Mouse (Mus musculus): ENCODE measurements at regions not wholly inside any gene's neighbourhood (a gene's known extent, or its start where the extent isn't known, plus 50 kb on each side); places are given as distances from the start of the nearest gene placed in this dataset.

DNA sequence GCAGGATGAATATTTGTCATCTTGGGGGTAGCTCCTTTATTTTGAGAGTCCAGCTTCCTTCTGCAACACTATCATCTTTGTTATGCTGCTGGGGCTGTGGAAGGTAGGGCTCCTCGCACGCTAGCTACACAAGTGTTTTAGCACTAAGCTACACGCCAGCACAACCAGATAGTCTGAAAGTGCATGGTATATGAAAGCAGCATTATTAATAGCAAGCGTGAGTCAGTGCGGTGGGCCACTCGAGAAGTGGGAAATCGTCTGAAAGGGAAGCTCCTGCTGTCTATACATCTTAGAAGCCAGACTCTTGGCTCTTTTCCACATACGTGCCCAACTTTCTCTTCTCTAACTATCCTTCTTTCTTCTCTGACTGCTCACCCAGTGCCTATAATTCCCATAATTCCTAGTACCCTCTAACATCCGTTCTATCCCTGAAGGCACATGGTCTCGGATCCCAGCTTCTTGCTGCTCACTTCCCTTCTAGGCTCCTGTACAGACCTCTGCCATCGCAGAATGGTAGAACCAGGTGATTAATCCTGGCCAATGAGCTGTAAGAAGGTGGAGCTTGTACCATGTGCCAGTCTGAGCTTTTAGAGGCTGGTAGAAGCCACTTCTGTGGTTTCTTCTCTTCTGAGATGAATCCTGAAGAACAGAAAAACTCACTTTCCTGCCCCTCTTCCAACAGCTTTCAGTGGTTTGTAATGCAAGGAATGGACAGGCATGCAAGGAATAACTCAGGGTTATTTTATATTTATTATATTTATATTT, 55.5 kb downstream of the E030025P04Rik start:
- no peak for DNase-seq

DNA sequence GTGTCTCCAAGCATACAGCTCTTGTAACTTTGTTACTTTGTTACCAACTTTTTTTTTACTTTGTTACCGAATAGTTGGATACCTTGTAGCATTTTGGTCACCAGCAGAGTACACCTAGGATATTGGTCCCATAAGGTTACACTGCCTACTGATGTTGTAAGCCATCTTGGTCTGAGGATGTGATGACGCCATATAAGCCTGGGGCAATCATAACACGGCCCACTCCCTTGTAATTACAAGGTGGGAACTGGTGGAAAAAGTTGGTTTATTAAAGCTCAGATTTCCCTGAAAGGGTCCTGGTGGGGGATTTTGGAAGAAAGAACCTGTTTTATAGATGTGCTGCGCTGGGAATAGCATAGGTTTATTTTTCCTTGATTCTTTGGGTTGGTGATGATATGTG, 62.2 kb downstream of the E030025P04Rik start:
- no peak for DNase-seq

DNA sequence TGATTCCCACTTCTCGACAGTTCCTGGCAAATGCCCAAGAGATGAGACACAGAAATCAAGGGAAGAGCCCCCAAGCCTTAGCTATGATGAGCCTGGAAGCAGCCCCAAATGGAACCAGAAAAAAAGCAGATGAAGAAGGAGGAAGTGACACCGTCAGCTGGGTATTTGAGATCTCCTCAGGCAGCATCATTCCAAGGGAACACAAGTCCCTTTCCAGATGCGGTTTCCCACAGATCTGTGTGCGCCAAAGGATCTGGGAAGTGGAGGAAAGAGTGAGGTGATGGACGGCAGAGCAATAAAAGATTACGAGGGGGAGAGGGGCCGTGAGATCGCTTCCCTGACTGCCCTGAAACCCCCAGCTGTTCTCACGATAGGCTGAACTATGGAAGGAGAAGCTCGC, 62.7 kb downstream of the E030025P04Rik start:
- no peak for DNase-seq

DNA sequence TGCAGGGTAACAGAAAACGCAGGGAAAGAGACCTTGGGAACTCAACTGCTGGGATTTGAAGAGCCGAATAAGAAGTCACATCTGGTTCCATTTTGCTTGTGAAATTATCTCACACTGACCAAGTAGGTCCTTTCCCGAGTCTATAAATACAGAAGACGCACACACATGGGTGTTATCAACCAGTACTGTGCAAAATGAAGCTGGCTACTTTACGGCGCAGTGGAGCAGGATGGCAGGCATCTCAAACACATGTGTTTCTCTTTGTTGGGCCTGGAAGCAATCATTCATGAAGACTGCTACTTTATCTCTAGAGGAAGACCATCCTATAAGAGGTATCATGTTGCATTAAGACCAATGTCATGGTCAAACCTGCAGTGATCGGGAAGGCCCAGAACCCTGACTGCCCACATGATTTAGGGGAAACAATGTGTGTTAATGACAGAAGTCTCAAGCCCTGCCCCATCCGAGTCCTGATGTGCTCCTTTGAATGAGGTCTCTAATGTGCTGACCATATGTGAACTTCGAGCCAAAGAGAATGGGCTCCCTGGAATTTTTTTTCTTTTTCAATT, 63.2 kb downstream of the E030025P04Rik start:
- DNase-seq, result no peak

DNA sequence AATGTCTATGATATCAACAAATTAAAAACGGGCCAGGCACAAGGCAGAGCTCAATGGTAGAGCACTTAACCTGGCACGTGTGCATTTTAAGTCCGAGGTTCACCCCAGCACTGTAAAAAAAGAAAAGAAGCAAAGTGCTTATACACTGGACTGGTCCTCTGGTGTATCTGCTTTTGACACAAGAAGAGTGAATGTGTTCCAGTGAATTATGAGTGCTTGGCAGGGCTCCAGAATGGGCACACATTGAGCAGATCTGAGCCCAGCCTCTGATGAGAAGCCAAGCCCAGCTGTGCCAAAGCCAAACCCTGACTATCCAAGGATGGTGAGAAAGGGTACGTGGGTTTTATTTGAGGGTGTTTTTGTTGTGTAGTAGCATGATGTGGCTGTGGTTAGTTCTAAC, 64.7 kb downstream of the E030025P04Rik start:
- DNase-seq, result peak; percentile 67

DNA sequence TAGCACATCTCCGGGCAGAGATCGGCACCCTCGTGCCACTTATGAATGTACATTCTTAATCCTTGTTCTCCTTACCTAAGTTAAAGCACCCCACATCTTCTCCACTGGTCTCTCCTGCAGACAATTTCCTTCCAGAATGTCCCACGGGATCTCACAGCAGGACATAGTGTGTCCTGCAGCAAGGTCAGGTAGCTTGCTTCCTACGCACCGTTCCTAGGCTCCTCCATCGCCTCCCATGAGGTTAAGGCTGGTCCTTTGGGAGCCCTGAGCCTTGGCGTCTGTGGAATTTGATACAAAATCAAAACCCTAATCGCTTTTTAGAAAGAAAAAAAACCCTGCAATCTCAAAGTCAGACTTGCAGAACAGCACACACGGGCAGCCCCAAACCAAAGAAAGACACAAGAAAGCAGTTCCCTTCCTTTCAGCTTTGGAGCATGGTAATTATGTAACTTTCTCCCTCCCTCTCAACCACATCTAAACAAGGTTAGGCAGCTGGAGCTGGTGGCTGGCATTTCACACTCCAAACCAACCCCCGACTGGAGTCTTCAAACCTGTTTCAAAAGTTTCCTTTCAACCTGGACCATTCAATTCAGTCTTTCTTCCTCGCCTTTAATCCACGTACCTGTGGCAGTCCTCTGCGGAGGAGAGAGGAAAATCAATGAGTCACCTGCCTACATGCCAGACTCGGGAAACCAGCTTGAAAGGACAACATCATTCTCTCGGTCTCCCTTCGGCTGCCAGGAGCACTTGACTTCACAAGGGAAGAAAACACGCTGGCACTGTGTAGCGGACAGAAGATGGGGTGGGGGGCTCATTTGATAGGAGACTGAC, 67.4 kb downstream of the E030025P04Rik start:
- no peak for DNase-seq

DNA sequence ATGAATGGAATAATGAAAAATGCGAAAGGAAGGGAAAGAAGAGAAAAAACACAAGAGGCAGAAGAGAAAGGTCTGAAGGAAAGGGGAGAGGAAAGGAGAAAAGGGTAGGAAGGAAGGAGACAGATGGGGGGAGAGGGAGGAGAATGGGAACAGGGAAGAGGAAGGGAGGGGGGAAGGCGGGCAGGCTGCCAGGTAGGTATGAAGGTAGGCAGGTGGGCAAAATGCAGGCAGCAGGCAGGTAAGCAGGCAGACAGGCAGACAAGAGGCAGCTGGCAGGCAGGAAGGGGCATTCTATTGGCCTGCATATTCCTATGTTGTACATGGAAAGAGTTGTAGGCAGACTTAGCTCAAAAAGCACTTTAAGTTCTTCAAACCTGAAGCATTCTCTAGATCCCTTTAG, 72.8 kb downstream of the E030025P04Rik start:
- DNase-seq, result no peak

DNA sequence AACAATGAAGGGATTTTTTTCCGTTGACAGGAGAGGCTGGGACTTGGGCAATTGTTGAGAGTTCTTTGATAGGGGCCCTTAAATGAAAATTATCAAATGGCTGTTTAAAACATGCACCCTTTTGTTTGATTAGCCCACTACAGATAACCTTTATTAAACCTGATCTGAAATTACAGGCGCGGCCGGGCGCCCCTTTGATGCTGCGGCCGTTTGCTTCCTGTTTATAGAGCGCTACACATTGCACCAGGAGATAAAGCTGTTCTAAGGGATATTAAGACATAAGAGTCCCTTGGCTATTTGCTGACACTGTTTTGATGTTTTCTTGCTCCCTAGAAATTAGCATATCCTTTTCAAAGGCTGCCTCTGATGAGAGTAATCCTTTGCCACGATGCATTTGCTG, 73.8 kb downstream of the E030025P04Rik start:
- no peak for DNase-seq

DNA sequence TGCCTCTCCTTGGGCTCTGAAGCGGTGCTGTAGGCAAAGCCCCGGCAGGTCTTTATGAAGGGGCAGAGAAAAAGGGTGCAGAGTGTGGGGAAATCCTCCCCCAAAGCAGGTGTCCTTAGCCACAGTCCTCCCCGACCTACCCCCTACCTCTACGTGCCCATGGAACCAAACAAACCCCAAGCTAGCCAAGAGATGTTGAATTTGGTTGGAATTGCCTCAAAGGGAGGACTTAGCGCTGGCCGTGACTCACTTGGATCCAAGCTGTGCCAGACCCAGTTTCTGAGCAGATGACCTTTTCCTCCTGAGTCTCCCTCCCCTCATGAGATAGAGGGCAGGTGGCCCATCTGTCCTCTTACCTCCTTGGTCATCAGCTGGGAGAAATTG, 74.9 kb downstream of the E030025P04Rik start:
- DNase-seq, result peak; percentile 64

DNA sequence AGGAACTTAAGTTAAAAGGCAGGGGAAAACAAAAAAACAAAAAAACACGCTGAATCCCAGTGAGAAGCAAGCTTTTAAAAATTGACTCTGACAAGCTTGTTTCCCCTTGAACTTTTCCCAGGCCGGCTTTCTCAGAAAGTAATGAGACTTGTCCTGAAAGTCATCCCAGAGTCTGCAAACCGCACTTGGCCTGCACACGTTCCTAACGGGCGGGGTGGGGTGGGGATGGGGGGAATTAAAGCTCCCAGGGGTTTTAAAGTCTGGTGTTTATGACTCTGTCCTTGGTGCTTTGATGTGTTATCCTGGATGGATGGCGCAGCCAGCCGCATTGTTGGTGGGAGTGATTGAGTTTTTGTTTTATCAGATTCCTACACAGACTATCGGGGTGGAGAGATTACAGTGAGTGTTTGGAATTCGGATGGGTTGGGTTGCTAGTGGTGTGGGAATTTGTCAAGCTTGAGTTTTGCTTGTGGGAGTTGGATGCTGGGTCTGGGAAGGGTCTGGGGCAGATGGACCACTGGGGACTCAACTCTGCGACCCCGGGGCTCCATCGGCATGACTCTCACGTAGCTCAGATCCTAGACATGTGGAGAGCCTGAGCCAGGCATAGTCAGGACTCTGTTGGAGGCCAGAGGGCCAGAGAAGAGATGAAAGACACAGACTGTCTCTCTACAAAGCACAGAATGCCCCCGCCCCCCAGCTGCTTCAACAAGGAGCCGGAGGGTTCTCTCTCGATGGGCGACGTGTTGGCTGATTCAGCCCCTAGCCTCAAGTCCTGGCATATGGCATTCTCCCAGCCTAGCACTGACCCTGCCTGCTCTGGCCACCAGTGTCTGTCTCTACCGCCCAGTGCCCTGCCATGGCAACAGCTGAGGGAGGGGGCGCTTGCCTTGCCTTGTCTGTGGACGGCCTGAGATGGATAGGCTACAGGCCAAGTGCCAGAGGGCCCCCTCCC, 75.5 kb downstream of the E030025P04Rik start:
- DNase-seq, result peak; percentile 62

DNA sequence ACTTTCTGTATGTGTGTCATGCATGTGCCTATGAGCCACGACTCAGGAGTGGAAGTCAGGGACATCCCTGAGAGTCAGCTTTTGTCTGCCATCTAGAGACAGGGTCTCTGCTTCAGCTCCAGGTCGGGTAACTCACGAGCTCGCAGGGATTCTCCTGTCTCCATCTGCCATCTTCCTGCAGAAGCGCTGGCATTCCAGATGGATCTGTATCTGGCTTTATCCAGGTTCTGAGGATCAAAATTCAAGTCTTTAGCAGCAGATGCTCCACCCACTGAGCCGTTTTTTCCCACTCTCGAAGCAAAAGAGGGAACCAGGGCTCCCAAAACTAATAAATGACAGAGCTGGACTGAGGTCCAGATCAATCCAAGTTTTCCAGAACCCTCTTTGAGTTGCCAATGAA, 76.4 kb downstream of the E030025P04Rik start:
- no peak for DNase-seq

DNA sequence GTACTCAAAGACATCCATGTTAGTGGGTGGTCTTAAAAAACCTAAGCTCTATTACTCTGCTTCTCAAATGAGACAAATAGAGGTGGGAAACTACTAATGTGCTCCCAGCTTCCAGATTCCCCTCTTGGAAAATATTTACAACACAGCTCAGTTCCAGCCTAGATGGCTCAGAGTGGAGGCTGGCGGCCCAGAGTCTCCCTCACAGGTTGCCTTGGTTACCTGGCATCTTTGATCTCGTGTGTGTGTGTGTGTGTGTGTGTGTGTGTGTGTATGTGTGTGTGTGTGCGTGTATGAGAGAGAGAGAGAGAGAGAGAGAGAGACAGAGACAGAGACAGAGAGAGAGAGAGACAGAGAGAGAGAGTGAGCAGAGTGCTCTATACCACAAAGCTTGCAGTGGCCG, 82.2 kb downstream of the E030025P04Rik start:
- no peak for DNase-seq

DNA sequence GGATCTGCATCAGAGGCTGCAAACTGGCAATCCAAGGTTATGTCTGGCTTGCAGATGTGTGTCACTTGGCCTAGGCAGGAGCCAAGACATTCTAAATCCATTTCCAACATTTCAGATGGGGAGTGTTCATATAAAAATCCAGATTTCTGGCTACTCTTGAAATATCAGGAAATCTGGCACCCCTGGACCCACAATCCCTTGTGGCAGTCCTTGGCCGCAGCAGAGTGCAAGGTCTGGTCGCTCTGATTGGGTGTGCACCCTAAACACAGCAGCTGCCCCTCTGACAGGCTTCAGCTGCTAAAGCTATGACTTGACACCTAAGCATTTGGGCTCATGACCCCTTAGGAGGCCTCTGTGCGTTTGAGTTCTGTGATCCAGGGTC, 83.7 kb downstream of the E030025P04Rik start:
- DNase-seq, result peak; percentile 51

DNA sequence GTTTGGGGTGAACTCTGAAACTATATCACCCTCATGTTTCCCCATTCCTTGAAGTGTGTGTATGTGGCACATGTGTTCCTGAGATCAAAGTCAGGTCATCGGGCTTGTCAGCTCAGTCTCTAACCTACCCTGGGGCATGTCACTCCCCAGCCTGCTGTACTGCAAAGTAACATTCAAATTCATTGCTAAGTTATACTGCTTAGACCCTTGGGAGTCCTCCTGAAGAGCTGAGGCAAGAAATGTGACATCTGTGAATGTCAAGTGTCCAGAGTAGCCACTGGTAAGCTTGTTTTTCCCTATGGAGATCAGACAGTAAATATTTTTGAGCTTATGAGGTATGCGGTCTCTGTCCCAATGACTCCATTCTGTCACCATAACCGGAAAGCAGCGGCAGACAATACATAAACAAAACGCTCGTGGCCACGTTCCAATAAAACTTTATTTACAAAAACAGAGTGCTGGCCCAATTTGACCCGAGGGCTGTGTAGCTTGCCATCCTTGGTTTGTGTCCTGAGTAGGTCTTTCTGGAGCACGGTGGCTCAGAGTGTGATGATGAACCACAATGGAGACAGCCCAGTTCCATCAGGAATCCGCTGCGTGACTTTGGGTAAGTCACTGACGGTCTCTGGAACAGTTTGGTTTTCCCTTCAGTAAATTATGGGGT, 84.2 kb downstream of the E030025P04Rik start:
- DNase-seq, result no peak

DNA sequence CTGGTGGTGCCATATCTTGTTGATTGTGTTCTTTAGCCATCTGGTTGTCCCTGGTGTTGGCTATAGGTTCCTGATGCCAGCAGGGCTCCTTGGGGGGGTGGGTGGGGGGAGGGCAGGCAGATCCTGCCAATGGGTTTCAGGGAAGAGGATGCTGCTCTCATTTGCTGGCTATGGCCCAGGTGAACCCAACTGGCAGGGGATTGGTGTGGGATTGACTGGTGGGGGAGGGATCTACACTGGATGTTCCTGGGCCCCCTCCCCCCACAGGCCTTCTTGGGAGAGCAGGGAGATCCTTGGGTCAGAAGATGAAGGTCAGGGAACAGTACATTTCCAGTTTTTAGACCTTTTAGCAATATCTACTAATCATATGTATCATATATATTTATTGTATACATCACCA, 86.1 kb downstream of the E030025P04Rik start:
- DNase-seq, result no peak

DNA sequence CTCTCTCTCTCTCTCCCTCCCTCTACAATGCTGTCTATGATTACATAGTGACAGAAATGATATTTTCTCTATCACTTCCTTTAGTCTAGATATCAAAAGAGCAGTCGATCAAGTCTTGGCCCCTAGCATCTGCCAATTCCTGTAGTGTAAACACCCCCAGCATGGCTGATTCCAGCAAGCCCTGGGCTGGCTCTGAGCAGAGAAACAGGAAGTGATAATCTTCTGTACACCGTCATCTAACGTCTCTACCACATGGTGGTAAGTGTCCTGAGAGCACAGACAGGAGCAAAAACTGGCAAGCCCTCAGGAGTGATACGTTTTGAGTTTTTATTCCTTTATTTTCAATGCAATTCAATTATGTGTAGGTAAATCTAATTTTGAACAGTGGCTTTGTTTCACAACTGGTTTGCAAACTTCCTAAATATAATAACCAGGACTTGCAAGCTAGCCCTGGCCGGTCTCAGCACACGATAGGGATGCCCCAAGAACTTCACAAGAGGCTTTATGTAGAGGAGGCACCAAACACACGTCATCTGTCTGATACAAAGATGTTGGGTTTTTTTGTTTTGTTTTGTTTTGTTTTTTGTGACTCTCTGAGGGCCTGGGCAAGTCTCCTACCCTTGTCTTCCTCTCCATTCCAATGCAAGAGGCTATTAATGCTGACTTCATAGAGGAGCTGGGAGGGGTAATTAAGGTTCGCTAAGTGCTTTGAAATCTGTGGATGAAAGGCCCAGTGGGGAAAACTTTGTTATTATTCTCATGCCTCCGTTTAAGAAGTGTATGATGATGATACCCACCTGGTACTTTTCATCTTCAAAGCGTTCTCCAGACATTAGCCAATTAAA, 95.7 kb downstream of the E030025P04Rik start:
- no peak for DNase-seq

DNA sequence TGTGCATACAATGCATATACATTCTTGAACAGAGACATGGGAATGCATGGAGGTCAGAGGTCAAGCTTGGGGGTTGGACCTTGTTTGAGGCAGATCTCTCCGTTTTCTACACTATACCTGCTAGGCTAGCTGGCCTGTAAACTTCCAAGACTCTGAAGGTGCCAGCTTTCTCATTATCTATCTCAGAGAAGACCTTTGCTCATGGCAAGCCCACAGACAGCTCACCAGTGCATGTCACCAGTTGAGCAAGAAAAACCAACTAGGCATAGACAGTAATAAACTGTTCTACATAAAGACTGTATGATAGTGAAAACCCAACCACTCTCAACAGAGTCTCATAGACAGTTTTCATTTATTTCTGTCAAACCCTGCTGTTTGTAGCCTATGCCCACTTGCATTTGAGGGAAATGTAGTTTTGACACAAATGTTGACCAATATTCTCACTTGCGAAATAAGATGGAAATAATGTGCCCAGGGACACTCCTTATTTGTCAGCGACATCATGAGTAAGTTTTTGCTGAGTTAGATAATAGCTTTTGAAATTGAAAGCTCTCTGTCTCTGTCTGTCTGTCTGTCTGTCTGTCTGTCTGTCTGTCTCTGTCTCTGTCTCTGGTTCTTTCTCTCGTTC, 96.6 kb downstream of the E030025P04Rik start:
- DNase-seq, result no peak

DNA sequence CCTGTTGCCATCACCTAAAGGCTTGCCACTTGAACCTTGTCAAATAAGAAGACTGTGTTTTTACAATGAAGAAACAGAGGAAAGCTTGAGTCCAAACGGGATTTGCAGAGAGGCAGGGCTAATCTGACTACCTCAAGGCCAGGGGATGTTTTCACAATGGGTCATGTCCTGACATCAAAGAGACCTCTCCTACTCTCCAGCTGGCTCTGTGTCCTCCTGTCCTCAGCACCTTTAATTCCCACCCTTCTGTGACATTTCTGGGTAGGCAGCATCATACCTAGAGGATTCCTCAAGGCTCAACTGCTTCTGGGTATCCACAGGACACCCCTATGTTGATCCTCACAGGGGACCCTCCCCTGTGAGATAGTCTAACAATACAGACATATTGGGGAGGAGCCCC, 97.7 kb downstream of the E030025P04Rik start:
- no peak for DNase-seq

DNA sequence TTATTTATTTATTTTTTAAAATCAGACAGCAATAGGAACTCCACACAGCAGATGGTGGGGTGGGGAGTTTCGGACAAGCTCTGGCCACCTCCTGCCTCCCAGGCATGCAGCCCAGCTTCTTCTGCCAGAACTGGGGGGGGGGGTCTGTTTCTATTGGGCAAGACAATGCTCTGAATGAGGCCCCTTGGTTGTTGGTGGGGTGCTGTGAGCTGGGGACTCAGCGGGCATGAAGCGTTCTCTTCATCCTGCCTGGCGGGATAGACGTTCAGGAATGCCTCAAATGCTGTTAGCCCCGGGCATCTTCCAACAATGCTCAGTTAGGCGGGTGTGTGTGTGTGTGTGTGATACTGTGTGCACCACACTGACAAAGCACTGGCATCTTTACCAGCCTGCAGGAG, 103.7 kb downstream of the E030025P04Rik start:
- DNase-seq, result peak; percentile 22
